Mouse (Mus musculus) spleen, adult 2 months (tissue): ENCODE measurements around the gene Fads3.

Source experiments
- CTCF ChIP-seq: fragments of 200-500 bp; IDR thresholded peaks from 2 replicates; pipeline ENCODE4 v1.5.1; 2011; ENCODE audit warnings: mild to moderate bottlenecking, inconsistent platforms; ENCODE audit not compliant: insufficient read depth, insufficient read length, insufficient replicate concordance; ENCODE audit errors: extremely low read depth
- POLR2A ChIP-seq: fragments of 200-500 bp; IDR thresholded peaks from 2 replicates; pipeline ENCODE4 v1.6.1; 2011; ENCODE audit warnings: low read depth, low read length, inconsistent platforms

DNA sequence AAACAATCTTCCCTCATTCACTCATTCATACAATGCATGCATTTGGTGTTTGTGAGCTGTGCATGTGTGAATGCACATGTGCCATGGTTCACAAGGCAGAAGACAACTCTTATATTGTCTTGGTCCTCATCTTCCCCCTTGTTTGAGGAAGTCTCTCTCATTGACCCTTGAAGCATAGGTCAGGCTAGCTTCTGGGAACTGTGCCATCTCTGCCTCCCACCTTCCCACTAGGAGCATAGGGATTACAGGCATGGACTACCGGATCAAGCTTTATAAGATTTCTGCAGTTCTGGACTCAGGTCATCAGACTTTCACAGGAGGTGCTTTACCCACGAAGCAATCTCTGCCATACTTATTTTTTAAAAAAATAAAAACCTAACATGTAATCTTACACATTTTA is 3.8 kb upstream of the Fads3 start:
- no peak for TF ChIP-seq CTCF
- no peak for TF ChIP-seq POLR2A
